Mouse (Mus musculus): ENCODE results near the gene Zfp978. TPM values are rescaled to one million over a fixed set of nuclear protein-coding genes. Genes with fewer than 3 reads are reported as not detected.
"Not testable (repeated sequence)": the region's sequence is repeated elsewhere in the genome, so short reads cannot be mapped to it uniquely, and the experiment has no call there.

The Zfp978 gene
- polyA plus RNA-seq, 1 experiment from 2014 or later, result 0.14 TPM

GRCm38 (mm10) chr4:147421316-147421715 lies 60.2 kb downstream of the Zfp978 start:
- not testable (repeated sequence) for H3K27me3 ChIP-seq; H3K36me3 ChIP-seq; H3K27ac ChIP-seq (replicated peaks); H3K4me3 ChIP-seq; ATAC-seq (ENCODE audit: low FRiP score, low read depth); H3K9ac ChIP-seq; H3K4me2 ChIP-seq; H3K4me1 ChIP-seq (replicated peaks)
- 25% methylated on average over 1 of the region's 1 CpGs for WGBS
- peaks cover 47% of the 10 kb centered on the region for H3K9me3 ChIP-seq

- Histone ChIP-seq H3K27ac (replicated peaks) (no peak overlapping the region), H3K4me2 (no peak overlapping the region), H3K36me3 (no peaks in the 10 kb centered on the region), H3K9me3 (peaks cover 38% of the 10 kb centered on the region), H3K9ac (no peak overlapping the region), H3K27me3 (no peaks in the 10 kb centered on the region), H3K4me1 (replicated peaks) (no peaks in the 10 kb centered on the region), H3K4me3 (no peak overlapping the region)
- 52% methylated on average over 3 of the region's 3 CpGs for WGBS
- peak; percentile 13; the same call in 1 of the 2 replicates for ATAC-seq (ENCODE audit: low FRiP score, low read depth)
Measured at GRCm38 (mm10) chr4:147423140-147423539, 62.0 kb downstream of the Zfp978 start.

GRCm38 (mm10) chr4:147423641-147424298 lies 62.7 kb downstream of the Zfp978 start:
- Histone ChIP-seq H3K9ac (no peak overlapping the region), H3K27me3 (no peaks in the 10 kb centered on the region), H3K4me1 (replicated peaks) (no peaks in the 10 kb centered on the region), H3K9me3 (peaks cover 42% of the 10 kb centered on the region), H3K4me2 (no peak overlapping the region), H3K36me3 (no peaks in the 10 kb centered on the region), H3K27ac (replicated peaks) (no peak overlapping the region), H3K4me3 (no peak overlapping the region)
- WGBS, result 65% methylated on average over 4 of the region's 4 CpGs
- no peak for ATAC-seq (ENCODE audit: low FRiP score, low read depth)

- peaks cover 43% of the 10 kb centered on the region for H3K9me3 ChIP-seq
- H3K36me3 ChIP-seq; H3K4me3 ChIP-seq; H3K27me3 ChIP-seq; H3K4me2 ChIP-seq; H3K4me1 ChIP-seq (replicated peaks); H3K9ac ChIP-seq; ATAC-seq (ENCODE audit: low FRiP score, low read depth); H3K27ac ChIP-seq (replicated peaks): not testable (repeated sequence)
- WGBS, result 59% methylated on average over 3 of the region's 3 CpGs
Measured at GRCm38 (mm10) chr4:147424404-147424803, 63.3 kb downstream of the Zfp978 start.

GRCm38 (mm10) chr4:147425615-147426347 lies 64.7 kb downstream of the Zfp978 start:
- H3K27ac ChIP-seq (replicated peaks); H3K4me3 ChIP-seq; H3K9ac ChIP-seq; H3K4me1 ChIP-seq (replicated peaks); H3K27me3 ChIP-seq; H3K4me2 ChIP-seq; H3K36me3 ChIP-seq: not testable (repeated sequence)
- ATAC-seq (ENCODE audit: low FRiP score, low read depth), result peak; percentile 49; the same call in 1 of the 2 replicates
- 61% methylated on average over 5 of the region's 5 CpGs for WGBS
- peaks cover 51% of the 10 kb centered on the region for H3K9me3 ChIP-seq

- Histone ChIP-seq H3K27ac (replicated peaks) (no peak overlapping the region), H3K27me3 (no peaks in the 10 kb centered on the region), H3K4me1 (replicated peaks) (no peaks in the 10 kb centered on the region), H3K9ac (no peak overlapping the region), H3K9me3 (peaks cover 47% of the 10 kb centered on the region), H3K36me3 (no peaks in the 10 kb centered on the region), H3K4me3 (no peak overlapping the region), H3K4me2 (no peak overlapping the region)
- no peak for ATAC-seq (ENCODE audit: low FRiP score, low read depth)
Measured at GRCm38 (mm10) chr4:147430651-147431050, 69.5 kb downstream of the Zfp978 start.

GRCm38 (mm10) chr4:147431696-147432442 lies 70.8 kb downstream of the Zfp978 start:
- ATAC-seq (ENCODE audit: low FRiP score, low read depth), result peak; percentile 37; the same call in 1 of the 2 replicates
- 78% methylated on average over 3 of the region's 3 CpGs for WGBS
- not testable (repeated sequence) for H3K4me1 ChIP-seq (replicated peaks); H3K4me2 ChIP-seq; H3K27me3 ChIP-seq; H3K9ac ChIP-seq; H3K4me3 ChIP-seq; H3K36me3 ChIP-seq; H3K27ac ChIP-seq (replicated peaks)
- H3K9me3 ChIP-seq, result peaks cover 49% of the 10 kb centered on the region

GRCm38 (mm10) chr4:147432443-147432790 lies 71.3 kb downstream of the Zfp978 start:
- H3K36me3 ChIP-seq, result no peaks in the 10 kb centered on the region
- WGBS, result 83% methylated on average over 1 of the region's 1 CpGs
- peak; percentile 17; the same call in 1 of the 2 replicates for ATAC-seq (ENCODE audit: low FRiP score, low read depth)
- H3K4me2 ChIP-seq, result no peak overlapping the region
- no peaks in the 10 kb centered on the region for H3K27me3 ChIP-seq
- no peak overlapping the region for H3K27ac ChIP-seq (replicated peaks)
- peaks cover 54% of the 10 kb centered on the region for H3K9me3 ChIP-seq
- H3K4me3 ChIP-seq, result no peak overlapping the region
- H3K9ac ChIP-seq, result no peak overlapping the region
- no peaks in the 10 kb centered on the region for H3K4me1 ChIP-seq (replicated peaks)

GRCm38 (mm10) chr4:147433017-147433416 lies 71.9 kb downstream of the Zfp978 start:
- peaks cover 57% of the 10 kb centered on the region for H3K9me3 ChIP-seq
- H3K36me3 ChIP-seq, result no peaks in the 10 kb centered on the region
- ATAC-seq (ENCODE audit: low FRiP score, low read depth), result no peak; the same call in 1 of the 2 replicates
- no peaks in the 10 kb centered on the region for H3K27me3 ChIP-seq
- 42% methylated on average over 3 of the region's 3 CpGs for WGBS
- no peak overlapping the region for H3K9ac ChIP-seq
- no peak overlapping the region for H3K4me2 ChIP-seq
- no peak overlapping the region for H3K27ac ChIP-seq (replicated peaks)
- H3K4me3 ChIP-seq, result no peak overlapping the region
- H3K4me1 ChIP-seq (replicated peaks), result no peaks in the 10 kb centered on the region

- H3K4me1 ChIP-seq (replicated peaks), result no peaks in the 10 kb centered on the region
- peak; percentile 37; the same call in 1 of the 2 replicates for ATAC-seq (ENCODE audit: low FRiP score, low read depth)
- no peak overlapping the region for H3K4me2 ChIP-seq
- no peak overlapping the region for H3K27ac ChIP-seq (replicated peaks)
- no peaks in the 10 kb centered on the region for H3K27me3 ChIP-seq
- WGBS, result 50% methylated on average over 2 of the region's 2 CpGs
- H3K36me3 ChIP-seq, result no peaks in the 10 kb centered on the region
- peaks cover 56% of the 10 kb centered on the region for H3K9me3 ChIP-seq
- H3K4me3 ChIP-seq, result no peak overlapping the region
- no peak overlapping the region for H3K9ac ChIP-seq
Measured at GRCm38 (mm10) chr4:147433874-147434273, 72.8 kb downstream of the Zfp978 start.

All from hindbrain, embryonic 15.5 days (tissue).